Mouse (Mus musculus): ENCODE measurements around the gene Dynll2. TPM values are rescaled to one million over a fixed set of nuclear protein-coding genes. Genes with fewer than 3 reads are reported as not detected.

The Dynll2 gene
- polyA plus RNA-seq, 1 experiment from 2014 or later, result 12.3 TPM

- no peak for ATAC-seq
- Histone ChIP-seq H3K4me1 (ENCODE audit: insufficient read depth, low read depth, low read length) (no peaks in the 10 kb centered on the region), H3K27ac (ENCODE audit: low read length) (no peak overlapping the region), H3K4me2 (replicated peaks; ENCODE audit: low read depth, low read length) (no peak overlapping the region), H3K36me3 (ENCODE audit: insufficient read depth, low read length) (no peaks in the 10 kb centered on the region), H3K27me3 (replicated peaks; ENCODE audit: insufficient read depth, low read length) (no peaks in the 10 kb centered on the region), H3K4me3 (ENCODE audit: low read depth, low read length) (no peak overlapping the region), H3K9me3 (ENCODE audit: low read length) (no peaks in the 10 kb centered on the region), H3K9ac (replicated peaks; ENCODE audit: low read depth) (no peak overlapping the region)
- peak; percentile 30 for DNase-seq (ENCODE audit: low spot score)
- TF ChIP-seq CTCF (IDR thresholded peaks at IDR 0.05), result peak; percentile 63
- no peak for TF ChIP-seq EP300 (IDR thresholded peaks at IDR 0.05)
- 2% methylated on average over 2 of the region's 2 CpGs for WGBS
Observed at GRCm38 (mm10) chr11:87949990-87950389, 37.3 kb downstream of the Dynll2 start.

- no peaks in the 10 kb centered on the region for H3K4me1 ChIP-seq (ENCODE audit: insufficient read depth, low read depth, low read length)
- 64% methylated on average over 3 of the region's 3 CpGs for whole genome bisulfite sequencing
- H3K4me2 ChIP-seq (replicated peaks; ENCODE audit: low read depth, low read length), result no peak overlapping the region
- H3K9me3 ChIP-seq (ENCODE audit: low read length), result no peaks in the 10 kb centered on the region
- H3K27me3 ChIP-seq (replicated peaks; ENCODE audit: insufficient read depth, low read length), result no peaks in the 10 kb centered on the region
- H3K27ac ChIP-seq (ENCODE audit: low read length), result no peak overlapping the region
- no peak overlapping the region for H3K4me3 ChIP-seq (ENCODE audit: low read depth, low read length)
- no peaks in the 10 kb centered on the region for H3K36me3 ChIP-seq (ENCODE audit: insufficient read depth, low read length)
- ATAC-seq (no peak), DNase-seq (ENCODE audit: low spot score) (no peak)
- TF ChIP-seq CTCF (IDR thresholded peaks at IDR 0.05), result no peak
- no peak for TF ChIP-seq EP300 (IDR thresholded peaks at IDR 0.05)
- no peak overlapping the region for H3K9ac ChIP-seq (replicated peaks; ENCODE audit: low read depth)
Observed at GRCm38 (mm10) chr11:87935467-87935866, 51.9 kb downstream of the Dynll2 start.

- Histone ChIP-seq H3K9me3 (ENCODE audit: low read length) (no peaks in the 10 kb centered on the region), H3K4me1 (ENCODE audit: insufficient read depth, low read depth, low read length) (no peaks in the 10 kb centered on the region), H3K9ac (replicated peaks; ENCODE audit: low read depth) (no peak overlapping the region), H3K27ac (ENCODE audit: low read length) (no peak overlapping the region), H3K4me3 (ENCODE audit: low read depth, low read length) (no peak overlapping the region), H3K4me2 (replicated peaks; ENCODE audit: low read depth, low read length) (no peak overlapping the region), H3K36me3 (ENCODE audit: insufficient read depth, low read length) (no peaks in the 10 kb centered on the region), H3K27me3 (replicated peaks; ENCODE audit: insufficient read depth, low read length) (no peaks in the 10 kb centered on the region)
- ATAC-seq, result no peak
- no peak for DNase-seq (ENCODE audit: low spot score)
- 61% methylated on average over 2 of the region's 2 CpGs for WGBS
- TF ChIP-seq EP300 (IDR thresholded peaks at IDR 0.05) (no peak), CTCF (IDR thresholded peaks at IDR 0.05) (no peak)
Observed at GRCm38 (mm10) chr11:87933731-87934130, 53.6 kb downstream of the Dynll2 start.

GRCm38 (mm10) chr11:87930348-87930747 lies 57.0 kb downstream of the Dynll2 start:
- H3K4me3 ChIP-seq (ENCODE audit: low read depth, low read length), result no peak overlapping the region
- H3K4me2 ChIP-seq (replicated peaks; ENCODE audit: low read depth, low read length), result no peak overlapping the region
- no peaks in the 10 kb centered on the region for H3K4me1 ChIP-seq (ENCODE audit: insufficient read depth, low read depth, low read length)
- H3K36me3 ChIP-seq (ENCODE audit: insufficient read depth, low read length), result no peaks in the 10 kb centered on the region
- TF ChIP-seq CTCF (IDR thresholded peaks at IDR 0.05) (no peak), EP300 (IDR thresholded peaks at IDR 0.05) (no peak)
- no peaks in the 10 kb centered on the region for H3K27me3 ChIP-seq (replicated peaks; ENCODE audit: insufficient read depth, low read length)
- H3K9ac ChIP-seq (replicated peaks; ENCODE audit: low read depth), result no peak overlapping the region
- ATAC-seq, result no peak
- WGBS, result 84% methylated on average over 2 of the region's 2 CpGs
- no peak overlapping the region for H3K27ac ChIP-seq (ENCODE audit: low read length)
- DNase-seq (ENCODE audit: low spot score), result no peak
- no peaks in the 10 kb centered on the region for H3K9me3 ChIP-seq (ENCODE audit: low read length)

Other genes with a start within 250 kb of the Dynll2 start
- gene Supt4a, start 250.0 kb downstream of the Dynll2 start, polyA plus RNA-seq (2015; fragmentation: Nextera tagmentation; extraction: Ambion mirVana), result 155 and 166 TPM in 2 replicates
- gene Tspoap1, start 227.0 kb downstream of the Dynll2 start, polyA plus RNA-seq (2015; fragmentation: Nextera tagmentation; extraction: Ambion mirVana), result 0.64 and 0.83 TPM in 2 replicates
- 0.32 and 0.68 TPM in 2 replicates for gene Mpo, start 194.0 kb downstream of the Dynll2 start, polyA plus RNA-seq (2015; fragmentation: Nextera tagmentation; extraction: Ambion mirVana)
- not detected in 2 replicates for gene Lpo, start 159.2 kb downstream of the Dynll2 start, polyA plus RNA-seq (2015; fragmentation: Nextera tagmentation; extraction: Ambion mirVana)
- gene Mks1, start 134.3 kb downstream of the Dynll2 start, polyA plus RNA-seq (2015; fragmentation: Nextera tagmentation; extraction: Ambion mirVana), result 5.6 and 7.5 TPM in 2 replicates
- not detected in 2 replicates for gene Epx, start 112.0 kb downstream of the Dynll2 start, polyA plus RNA-seq (2015; fragmentation: Nextera tagmentation; extraction: Ambion mirVana)
- gene Olfr462, start 95.3 kb downstream of the Dynll2 start, polyA plus RNA-seq (2015; fragmentation: Nextera tagmentation; extraction: Ambion mirVana), result not detected in 2 replicates
- not detected in 2 replicates for gene Olfr463, start 90.1 kb downstream of the Dynll2 start, polyA plus RNA-seq (2015; fragmentation: Nextera tagmentation; extraction: Ambion mirVana)
- not detected in 2 replicates for gene Olfr464, start 66.6 kb downstream of the Dynll2 start, polyA plus RNA-seq (2015; fragmentation: Nextera tagmentation; extraction: Ambion mirVana)
- 88.1 and 111 TPM in 2 replicates for gene Srsf1, start 59.8 kb upstream of the Dynll2 start, polyA plus RNA-seq (2015; fragmentation: Nextera tagmentation; extraction: Ambion mirVana)
- 26.8 TPM in 2 replicates for gene Vezf1, start 80.7 kb upstream of the Dynll2 start, polyA plus RNA-seq (2015; fragmentation: Nextera tagmentation; extraction: Ambion mirVana)
- gene Cuedc1, start 110.5 kb upstream of the Dynll2 start, polyA plus RNA-seq (2015; fragmentation: Nextera tagmentation; extraction: Ambion mirVana), result 14.6 TPM in 2 replicates
- gene Mrps23, start 216.9 kb upstream of the Dynll2 start, polyA plus RNA-seq (2015; fragmentation: Nextera tagmentation; extraction: Ambion mirVana), result 46.5 TPM in 2 replicates

All from lung, postnatal 0 days (tissue).